Mouse (Mus musculus): Measurements from ENCODE around the gene Prss56. TPM values are rescaled to one million over a fixed set of nuclear protein-coding genes. Genes with fewer than 3 reads are reported as not detected.

Prss56 gene
- not detected in 2 replicates for polyA plus RNA-seq (2015; fragmentation: Nextera tagmentation; extraction: Ambion mirVana)

DNA sequence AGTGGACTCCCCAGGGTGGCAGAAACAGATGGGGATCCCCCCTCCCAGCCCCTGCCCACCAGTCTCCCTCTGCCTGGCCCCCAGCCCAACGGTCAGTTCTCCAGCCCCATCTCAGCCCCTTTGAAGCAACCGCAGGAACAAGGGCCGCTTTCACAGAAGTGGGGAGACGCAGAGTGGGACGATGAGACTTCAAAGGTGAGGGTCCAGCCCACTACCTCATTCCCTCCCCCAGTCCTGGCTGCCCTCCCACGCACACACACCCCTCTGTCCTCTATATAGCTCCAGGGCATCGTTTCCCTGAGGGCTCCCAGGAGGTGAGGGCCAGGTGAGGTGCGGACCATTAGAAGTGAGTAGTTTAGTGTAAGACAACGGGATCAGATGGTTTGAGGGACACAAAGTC is at the start of gene Prss56:
Prss56 (plus strand) TSS at position 301 of the 400 bp plus-strand sequence.
- H3K9ac ChIP-seq: no peak within 1 kb of the TSS
- no peak within 1 kb of the TSS for H3K27ac ChIP-seq
- peaks cover 12% of the 10 kb centered on the region for H3K4me1 ChIP-seq
- no peak within 1 kb of the TSS for H3K4me3 ChIP-seq
- ATAC-seq (ENCODE audit: insufficient number of reproducible peaks, insufficient read depth, low FRiP score, low TSS enrichment, low read depth): no peak
- 54% methylated on average over 9 of the region's 9 CpGs for WGBS
- peaks cover 69% of the 10 kb centered on the region for H3K27me3 ChIP-seq
- H3K36me3 ChIP-seq: no peaks in the 10 kb centered on the region
- no peaks in the 10 kb centered on the region for H3K9me3 ChIP-seq
- H3K4me2 ChIP-seq: no peak within 1 kb of the TSS

DNA sequence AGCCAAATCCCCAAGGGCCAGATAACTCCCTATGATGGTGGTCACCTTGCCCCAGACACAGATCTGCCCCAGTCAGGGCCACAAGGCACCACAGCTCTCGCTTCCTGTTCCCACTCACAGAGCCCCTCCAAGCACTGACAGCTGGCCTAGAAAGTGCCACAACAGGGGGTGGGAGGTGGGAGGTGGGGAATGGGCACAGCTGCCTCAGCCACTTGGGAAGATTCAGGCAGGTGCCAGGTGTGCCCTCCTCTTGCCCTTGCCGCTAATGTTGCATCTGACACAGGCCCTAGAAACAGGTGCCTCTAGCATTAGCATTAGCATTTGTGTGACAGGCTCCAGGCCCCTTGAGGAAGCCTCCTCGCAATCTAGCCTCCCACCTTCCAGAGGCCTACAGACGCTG is 41.6 kb upstream of the Prss56 start:
- ATAC-seq (ENCODE audit: insufficient number of reproducible peaks, insufficient read depth, low FRiP score, low TSS enrichment, low read depth): no peak
- no peak overlapping the region for H3K4me3 ChIP-seq
- H3K36me3 ChIP-seq: no peaks in the 10 kb centered on the region
- H3K27me3 ChIP-seq: peaks cover 12% of the 10 kb centered on the region
- WGBS: 78% methylated on average over 4 of the region's 4 CpGs
- H3K4me2 ChIP-seq: no peak overlapping the region
- no peak overlapping the region for H3K27ac ChIP-seq
- H3K9me3 ChIP-seq: no peaks in the 10 kb centered on the region
- no peak overlapping the region for H3K9ac ChIP-seq
- H3K4me1 ChIP-seq: no peaks in the 10 kb centered on the region

DNA sequence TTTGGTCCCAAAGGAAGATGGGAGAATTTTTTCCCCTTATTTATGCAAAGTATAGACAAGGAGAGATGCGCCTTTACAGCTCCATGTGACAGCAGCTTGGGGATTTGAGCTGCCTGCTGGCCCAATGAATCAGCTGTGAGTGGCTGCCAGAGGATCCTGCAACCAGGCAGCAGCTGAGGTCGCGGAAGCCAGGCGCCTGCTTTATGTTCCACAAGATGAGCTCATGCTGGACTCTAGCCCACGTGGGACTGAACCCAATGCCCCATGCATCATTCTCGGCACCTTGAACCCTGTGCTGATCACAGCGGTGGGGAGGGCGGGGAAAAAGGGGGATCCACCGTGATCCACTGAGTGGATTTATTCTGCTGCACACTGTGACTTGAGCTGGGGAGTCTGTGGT is 40.7 kb upstream of the Prss56 start:
- H3K36me3 ChIP-seq: no peaks in the 10 kb centered on the region
- no peak overlapping the region for H3K9ac ChIP-seq
- ATAC-seq (ENCODE audit: insufficient number of reproducible peaks, insufficient read depth, low FRiP score, low TSS enrichment, low read depth): no peak
- peaks cover 13% of the 10 kb centered on the region for H3K27me3 ChIP-seq
- H3K9me3 ChIP-seq: no peaks in the 10 kb centered on the region
- no peak overlapping the region for H3K27ac ChIP-seq
- no peak overlapping the region for H3K4me2 ChIP-seq
- 79% methylated on average over 9 of the region's 9 CpGs for WGBS
- H3K4me1 ChIP-seq: no peaks in the 10 kb centered on the region
- no peak overlapping the region for H3K4me3 ChIP-seq

DNA sequence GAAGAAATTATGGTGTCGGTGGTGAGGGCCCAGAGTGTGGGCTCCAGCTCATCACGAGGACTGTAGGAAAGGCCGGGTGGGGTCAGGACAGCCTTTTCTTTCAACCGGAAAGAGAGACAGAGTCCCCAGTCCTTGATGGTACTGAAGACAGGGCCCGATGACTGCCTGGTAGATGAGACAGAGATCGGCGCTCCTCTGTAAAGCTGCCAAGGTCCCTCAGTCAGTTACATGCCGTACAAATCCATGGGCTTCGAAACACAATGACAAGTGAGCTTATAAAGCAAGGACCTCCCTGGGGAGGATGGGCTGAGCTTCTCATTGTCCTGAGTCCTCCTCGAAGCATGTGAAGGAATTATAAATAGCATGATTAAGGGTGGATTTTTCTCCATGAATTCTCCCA is 40.0 kb upstream of the Prss56 start:
- 84% methylated on average over 10 of the region's 10 CpGs for WGBS
- no peak overlapping the region for H3K4me3 ChIP-seq
- no peak for ATAC-seq (ENCODE audit: insufficient number of reproducible peaks, insufficient read depth, low FRiP score, low TSS enrichment, low read depth)
- H3K27me3 ChIP-seq: peaks cover 20% of the 10 kb centered on the region
- H3K9ac ChIP-seq: no peak overlapping the region
- no peaks in the 10 kb centered on the region for H3K4me1 ChIP-seq
- H3K9me3 ChIP-seq: no peaks in the 10 kb centered on the region
- no peak overlapping the region for H3K4me2 ChIP-seq
- no peak overlapping the region for H3K27ac ChIP-seq
- no peaks in the 10 kb centered on the region for H3K36me3 ChIP-seq

DNA sequence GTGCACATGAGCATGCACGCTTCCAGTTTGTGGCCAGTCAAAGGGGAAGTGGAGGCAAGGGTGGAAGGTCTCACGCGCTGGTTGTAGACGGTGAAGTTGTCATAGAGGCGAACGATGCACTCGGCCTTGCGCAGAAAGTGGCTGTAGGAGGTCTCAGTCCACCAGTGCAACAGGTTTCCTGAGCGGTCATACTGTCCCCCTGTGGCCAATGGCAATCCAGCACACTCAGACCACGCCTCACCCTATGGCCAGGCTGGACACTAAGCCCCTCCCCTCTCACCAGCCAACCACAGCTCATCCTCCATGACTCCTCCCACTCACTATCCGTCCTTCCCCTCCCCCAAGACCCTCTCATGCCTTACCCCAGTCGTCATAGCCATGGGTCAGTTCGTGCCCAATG is 33.7 kb upstream of the Prss56 start:
- H3K4me3 ChIP-seq: no peak overlapping the region
- no peak; the same call in 1 of the 2 replicates for ATAC-seq (ENCODE audit: insufficient number of reproducible peaks, insufficient read depth, low FRiP score, low TSS enrichment, low read depth)

DNA sequence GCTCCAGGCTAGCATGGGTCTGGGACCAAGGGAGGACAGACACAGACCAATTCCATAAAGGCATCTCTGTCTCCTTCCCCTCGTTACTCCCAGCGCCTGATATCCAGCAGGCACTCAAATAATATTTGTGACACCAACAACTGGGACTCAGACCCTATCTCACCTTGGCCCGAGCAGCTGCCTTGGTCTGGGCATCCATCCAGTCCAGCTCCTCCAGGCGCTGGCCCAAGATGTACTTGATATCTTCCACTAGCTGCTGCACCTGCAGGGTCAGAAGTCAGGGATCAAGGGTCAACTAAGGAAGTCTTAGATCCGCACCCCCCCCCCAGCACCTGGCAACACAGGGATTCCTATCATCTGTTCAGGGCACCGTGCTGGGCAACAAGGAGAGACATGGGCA is 31.8 kb upstream of the Prss56 start:
- WGBS: 72% methylated on average over 6 of the region's 6 CpGs

More for the DNA sequence above, 33.7 kb upstream of the Prss56 start:
- 39% methylated on average over 13 of the region's 13 CpGs for WGBS
- Histone ChIP-seq H3K36me3 (no peaks in the 10 kb centered on the region), H3K4me1 (peaks cover 8% of the 10 kb centered on the region), H3K9me3 (no peaks in the 10 kb centered on the region), H3K4me2 (no peak overlapping the region), H3K27ac (no peak overlapping the region), H3K27me3 (peaks cover 82% of the 10 kb centered on the region), H3K9ac (no peak overlapping the region)

DNA sequence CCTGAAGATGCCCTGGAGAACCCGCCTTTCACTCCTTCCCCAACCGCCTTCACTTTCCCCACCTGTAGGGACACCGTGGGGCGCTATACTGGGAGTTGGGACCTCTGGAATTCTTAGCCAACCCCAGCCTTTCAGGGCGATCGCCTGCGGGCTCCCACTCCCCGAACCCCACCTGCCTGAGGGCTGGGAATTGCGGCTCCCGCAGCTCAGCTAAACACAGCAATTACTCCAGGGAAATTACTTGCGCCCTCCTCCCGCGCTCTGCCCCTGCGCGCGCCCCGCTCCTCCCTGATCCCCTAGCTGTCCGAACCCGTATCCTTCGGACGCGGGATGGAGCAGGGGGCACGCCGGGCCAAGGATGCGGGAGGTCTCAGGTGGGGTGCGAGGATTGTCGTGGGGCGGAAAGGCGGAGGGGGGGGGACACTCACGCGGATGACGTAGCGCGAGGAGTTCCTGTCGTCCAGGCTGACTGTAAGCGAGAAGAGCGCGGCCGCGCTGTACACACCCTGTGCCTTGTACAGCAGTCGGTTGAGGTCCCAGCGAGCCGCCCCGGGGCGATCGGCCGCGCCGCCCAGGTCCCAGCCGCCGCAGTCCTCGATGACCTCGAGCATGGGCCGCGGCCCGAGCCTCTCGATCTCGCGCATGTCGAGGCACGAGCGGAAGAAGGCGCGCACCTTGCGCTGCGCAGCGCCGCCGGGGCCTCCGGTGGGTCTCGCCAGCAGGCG is 29.2 kb upstream of the Prss56 start:
- peaks cover 30% of the 10 kb centered on the region for H3K4me1 ChIP-seq
- peaks cover 99% of the 10 kb centered on the region for H3K27me3 ChIP-seq
- H3K4me3 ChIP-seq: peak overlapping the region; percentile 50
- no peaks in the 10 kb centered on the region for H3K36me3 ChIP-seq
- ATAC-seq (ENCODE audit: insufficient number of reproducible peaks, insufficient read depth, low FRiP score, low TSS enrichment, low read depth): no peak
- H3K9ac ChIP-seq: peak overlapping the region; percentile 57
- H3K4me2 ChIP-seq: peak overlapping the region; percentile 85
- no peak overlapping the region for H3K27ac ChIP-seq
- no peaks in the 10 kb centered on the region for H3K9me3 ChIP-seq
- WGBS: 1% methylated on average over 72 of the region's 72 CpGs

More for the DNA sequence above, 31.8 kb upstream of the Prss56 start:
- ATAC-seq (ENCODE audit: insufficient number of reproducible peaks, insufficient read depth, low FRiP score, low TSS enrichment, low read depth): no peak
- H3K9me3 ChIP-seq: no peaks in the 10 kb centered on the region
- H3K4me3 ChIP-seq: no peak overlapping the region
- H3K27me3 ChIP-seq: peaks cover 90% of the 10 kb centered on the region
- H3K27ac ChIP-seq: no peak overlapping the region
- peaks cover 27% of the 10 kb centered on the region for H3K4me1 ChIP-seq
- no peak overlapping the region for H3K9ac ChIP-seq
- no peaks in the 10 kb centered on the region for H3K36me3 ChIP-seq
- H3K4me2 ChIP-seq: no peak overlapping the region

DNA sequence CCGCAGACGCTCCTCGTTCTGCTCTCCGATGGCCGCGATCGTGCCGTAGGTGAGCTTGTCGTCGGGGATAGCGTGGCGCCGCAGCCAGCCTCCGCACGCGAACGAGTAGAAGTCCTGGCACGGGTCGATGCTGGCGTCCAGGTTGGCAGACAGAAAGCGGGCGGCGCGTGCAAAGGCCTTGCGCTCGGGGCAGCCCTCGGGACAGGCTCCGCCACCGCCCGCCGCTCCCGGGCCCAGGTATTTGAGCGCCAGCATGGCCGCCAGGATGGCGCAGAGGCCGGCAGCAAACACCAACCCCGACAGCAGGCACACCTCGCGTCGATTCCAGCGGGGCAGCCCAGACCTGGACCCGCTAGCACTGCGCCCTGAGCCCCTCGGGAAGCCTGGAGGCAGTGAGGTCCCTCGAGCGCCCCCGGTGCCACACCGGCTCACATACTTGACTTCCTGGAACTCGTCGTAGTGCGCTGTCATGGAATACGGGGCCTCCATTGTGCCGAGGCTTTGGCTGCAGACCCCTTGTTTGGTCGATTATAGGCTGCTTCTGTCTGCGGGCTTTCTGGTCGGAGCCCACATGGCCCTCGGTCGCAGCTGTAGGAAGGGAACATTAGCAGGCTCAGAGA is 28.5 kb upstream of the Prss56 start:
- Histone ChIP-seq H3K9me3 (no peaks in the 10 kb centered on the region), H3K4me3 (peak overlapping the region; percentile 50), H3K9ac (peak overlapping the region; percentile 57), H3K36me3 (no peaks in the 10 kb centered on the region), H3K4me2 (peak overlapping the region; percentile 85), H3K4me1 (peaks cover 30% of the 10 kb centered on the region), H3K27me3 (peaks cover 98% of the 10 kb centered on the region), H3K27ac (no peak overlapping the region)
- 2% methylated on average over 58 of the region's 58 CpGs for WGBS
- ATAC-seq (ENCODE audit: insufficient number of reproducible peaks, insufficient read depth, low FRiP score, low TSS enrichment, low read depth): no peak

DNA sequence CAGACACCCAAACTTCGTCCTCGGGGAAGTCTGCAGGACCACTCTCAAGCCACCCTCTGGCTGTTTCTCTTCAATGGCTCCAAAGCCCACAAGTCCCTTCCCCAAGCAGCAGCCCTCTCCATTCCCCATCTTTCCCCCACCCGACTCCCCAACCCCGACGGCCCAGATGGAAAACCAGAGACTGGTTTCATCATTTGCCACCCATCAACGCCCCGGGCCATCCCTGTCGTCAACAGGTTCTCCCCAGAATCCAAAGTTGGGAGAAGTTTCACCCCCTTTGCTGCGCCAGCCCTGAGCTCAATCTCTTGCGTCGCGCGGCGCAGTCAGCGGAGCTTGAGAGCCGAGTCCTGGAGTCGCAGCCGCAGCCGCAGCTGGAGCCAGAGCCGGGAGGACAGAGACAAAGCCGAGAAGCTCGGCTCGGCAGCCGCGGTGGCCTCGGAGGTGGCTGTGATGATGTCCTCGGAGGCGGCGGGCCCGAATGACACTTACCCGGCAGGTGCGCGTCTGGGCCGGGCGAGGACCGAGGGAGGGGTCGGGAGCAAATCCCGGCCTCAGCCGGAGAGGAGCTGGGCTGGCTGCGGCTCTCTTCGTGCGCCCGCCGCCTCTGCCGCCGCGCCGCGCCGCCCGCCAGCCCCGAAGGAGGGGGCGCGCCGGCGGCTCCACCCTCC is 27.4 kb upstream of the Prss56 start:
- no peak for ATAC-seq (ENCODE audit: insufficient number of reproducible peaks, insufficient read depth, low FRiP score, low TSS enrichment, low read depth)
- no peaks in the 10 kb centered on the region for H3K36me3 ChIP-seq
- H3K27me3 ChIP-seq: peaks cover 98% of the 10 kb centered on the region
- peak overlapping the region; percentile 47 for H3K9ac ChIP-seq
- peak overlapping the region; percentile 50 for H3K4me3 ChIP-seq
- H3K4me2 ChIP-seq: peak overlapping the region; percentile 85
- WGBS: under 1% methylated on average over 54 of the region's 56 CpGs
- H3K4me1 ChIP-seq: peaks cover 30% of the 10 kb centered on the region
- H3K9me3 ChIP-seq: no peaks in the 10 kb centered on the region
- H3K27ac ChIP-seq: no peak overlapping the region

DNA sequence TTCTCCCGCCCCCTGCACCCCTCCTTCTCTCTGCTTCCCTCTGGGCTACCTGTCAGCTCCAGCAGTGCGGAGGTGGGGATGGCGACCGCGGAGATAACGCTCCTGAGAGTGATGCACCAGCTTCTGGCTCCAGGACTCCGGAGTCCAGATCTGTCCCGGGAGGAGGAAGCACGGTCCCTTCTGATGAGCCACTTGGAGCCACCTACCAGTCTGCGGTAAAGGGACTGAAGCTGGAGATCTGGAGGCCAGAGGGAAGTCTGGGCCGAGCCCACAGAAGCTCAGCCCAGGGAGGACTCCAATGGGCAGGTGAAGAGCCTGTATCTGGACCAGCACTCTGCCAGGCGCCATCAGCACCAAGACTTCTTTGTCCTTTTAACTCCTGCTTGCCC is 26.9 kb upstream of the Prss56 start, which contains the start of gene Ecel1:
Ecel1 (minus strand) TSS at position 323 of the 389 bp plus-strand sequence.
- peak within 1 kb of the TSS; percentile 50 for H3K4me3 ChIP-seq
- no peaks in the 10 kb centered on the region for H3K9me3 ChIP-seq
- H3K36me3 ChIP-seq: no peaks in the 10 kb centered on the region
- no peak within 1 kb of the TSS for H3K27ac ChIP-seq
- H3K4me1 ChIP-seq: peaks cover 30% of the 10 kb centered on the region
- ATAC-seq (ENCODE audit: insufficient number of reproducible peaks, insufficient read depth, low FRiP score, low TSS enrichment, low read depth): no peak
- H3K9ac ChIP-seq: peak within 1 kb of the TSS; percentile 47
- WGBS: 2% methylated on average over 12 of the region's 12 CpGs
- peaks cover 96% of the 10 kb centered on the region for H3K27me3 ChIP-seq
- peak within 1 kb of the TSS; percentile 85 for H3K4me2 ChIP-seq

DNA sequence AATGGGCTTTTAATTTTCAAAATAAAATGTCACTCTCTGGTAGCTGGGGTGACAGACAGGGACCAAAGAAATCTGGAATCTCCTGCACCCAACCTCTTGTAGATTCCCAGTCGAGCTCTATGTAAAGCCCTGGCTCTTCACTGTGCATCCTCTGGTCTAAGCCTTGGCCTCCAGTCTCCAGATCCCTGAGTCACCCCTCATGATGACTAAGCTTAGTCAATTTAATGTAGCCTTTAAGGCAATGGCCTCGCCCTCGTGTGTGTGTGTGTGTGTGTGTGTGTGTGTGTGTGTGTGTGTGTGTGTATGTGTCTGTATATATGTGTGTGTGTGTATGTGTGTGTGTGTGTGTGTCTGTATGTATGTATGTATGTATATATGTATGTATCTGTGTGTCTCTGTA is 23.7 kb upstream of the Prss56 start:
- Histone ChIP-seq H3K9me3 (no peaks in the 10 kb centered on the region), H3K9ac (no peak overlapping the region), H3K27me3 (peaks cover 81% of the 10 kb centered on the region), H3K36me3 (no peaks in the 10 kb centered on the region), H3K4me3 (no peak overlapping the region), H3K4me2 (no peak overlapping the region), H3K27ac (no peak overlapping the region), H3K4me1 (peaks cover 21% of the 10 kb centered on the region)
- 78% methylated on average over 3 of the region's 3 CpGs for WGBS
- no peak for ATAC-seq (ENCODE audit: insufficient number of reproducible peaks, insufficient read depth, low FRiP score, low TSS enrichment, low read depth)

Measured in embryonic facial prominence, embryonic 13.5 days (tissue).